Mouse (Mus musculus): ENCODE measurements around the gene Wdr60.

DNA sequence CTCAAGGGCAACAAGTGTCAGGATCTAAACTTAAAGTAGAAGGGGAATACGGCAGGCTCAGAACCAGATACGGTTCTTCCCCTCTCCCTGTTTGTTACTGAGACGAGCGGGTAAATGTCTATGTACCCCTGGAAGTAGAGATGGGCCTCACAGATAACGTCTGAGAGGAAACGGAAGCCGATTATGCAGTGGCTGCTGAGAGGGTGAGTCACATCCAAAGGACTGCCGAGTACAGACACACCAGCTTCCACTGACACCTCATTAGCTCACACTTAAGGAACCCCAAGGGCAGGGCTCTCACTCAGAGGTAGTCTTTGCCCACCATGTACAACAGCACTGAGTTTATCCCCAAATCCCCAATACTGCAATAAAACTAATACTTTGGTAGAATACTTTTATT lies 8.2 kb downstream of the Wdr60 start:
- no peak for TF ChIP-seq CTCF (conservative IDR thresholded peaks at IDR 0.05; ENCODE audit: insufficient read depth, insufficient read length, low read depth, low read length)
- TF ChIP-seq POLR2A (IDR thresholded peaks at IDR 0.05; ENCODE audit: low read depth, low read length), result no peak
